Mouse (Mus musculus) small intestine, adult 2 months (tissue): ENCODE measurements around the gene Kcnq5. TPM values are rescaled to one million over a fixed set of nuclear protein-coding genes. Genes with fewer than 3 reads are reported as not detected.

ENCODE experiments used
- H3K27ac ChIP-seq: fragments of 200-500 bp; 2 replicates; pipeline ENCODE4 v1.5.1; 2012; ENCODE audit warnings: low read depth, low read length, control low read depth, inconsistent platforms; ENCODE audit not compliant: insufficient read depth
- H3K27me3 ChIP-seq: fragments of 200-500 bp; 2 replicates; pipeline ENCODE4 v1.6.1; 2012; ENCODE audit warnings: mild to moderate bottlenecking, moderate library complexity, low read length, inconsistent platforms; ENCODE audit not compliant: control insufficient read depth, insufficient read depth
- H3K36me3 ChIP-seq: fragments of 200-500 bp; 2 replicates; pipeline ENCODE4 v1.6.1; 2012; ENCODE audit warnings: mild to moderate bottlenecking, low read length, control low read depth, inconsistent platforms; ENCODE audit not compliant: control insufficient read depth, insufficient read depth
- H3K4me1 ChIP-seq: fragments of 200-500 bp; 2 replicates; pipeline ENCODE4 v1.6.1; 2012; ENCODE audit warnings: low read length, inconsistent platforms, mixed read lengths; ENCODE audit not compliant: control insufficient read depth, insufficient read depth, insufficient read length
- H3K4me3 ChIP-seq: fragments of 200-500 bp; 2 replicates; pipeline ENCODE4 v1.5.1; 2012; ENCODE audit warnings: low read depth, mild to moderate bottlenecking, control low read depth, inconsistent platforms, low read length, moderate library complexity
- CTCF ChIP-seq: fragments of 200-500 bp; IDR thresholded peaks from 2 replicates; pipeline ENCODE4 v1.5.1; 2012; ENCODE audit warnings: low read depth, mild to moderate bottlenecking, control low read depth, inconsistent platforms, low read length, moderate library complexity, mixed read lengths; ENCODE audit not compliant: insufficient replicate concordance, insufficient read length; ENCODE audit errors: extremely low read depth
- POLR2A ChIP-seq: fragments of 200-500 bp; IDR thresholded peaks from 2 replicates; pipeline ENCODE4 v1.6.1; 2012; ENCODE audit warnings: low read depth, mild to moderate bottlenecking, control low read depth, inconsistent platforms, low read length, moderate library complexity
- WGBS: fragments of 180-500 bp; shearing (Covaris S2); methylation state at CpG from one replicate; pipeline ENCODE4 v1.1.7; 2018; 5-methylcytosine and 5-hydroxymethylcytosine counted together
- polyA plus RNA-seq: library from polyadenylated mRNA; depleted of rRNA; stranded (reverse); fragments of >200 nt; gene quantifications from 2 replicates; pipeline ENCODE4 v1.2.3, GENCODE M21; 2012

Gene Kcnq5
- polyA plus RNA-seq, 1 experiment = 0.22 TPM

DNA sequence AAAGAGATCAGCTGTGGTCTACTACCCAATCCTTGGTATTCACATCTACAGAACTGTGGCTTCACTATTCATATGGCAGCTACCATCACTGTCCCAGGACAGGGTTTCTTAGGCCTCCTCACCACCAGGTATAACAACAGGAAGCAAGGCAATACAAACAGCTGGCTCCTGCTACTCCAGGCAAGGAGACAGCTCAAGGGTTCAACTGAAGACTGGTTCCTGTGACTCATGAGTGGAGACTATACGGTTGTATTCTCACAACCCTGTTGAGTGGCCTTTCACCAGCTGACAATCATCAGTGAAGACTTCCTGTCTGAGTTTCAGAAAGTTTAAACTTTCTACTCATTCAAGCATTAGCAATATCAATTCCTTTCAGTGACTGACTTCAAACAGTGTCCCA lies 327.7 kb downstream of the Kcnq5 start:
- H3K27ac ChIP-seq = no peak overlapping the region
- no peak overlapping the region for H3K4me3 ChIP-seq
- H3K27me3 ChIP-seq = no peaks in the 10 kb centered on the region
- 75% methylated on average over 1 of the region's 1 CpGs for WGBS
- H3K36me3 ChIP-seq = no peaks in the 10 kb centered on the region
- TF ChIP-seq POLR2A = no peak
- TF ChIP-seq CTCF = no peak
- no peaks in the 10 kb centered on the region for H3K4me1 ChIP-seq

DNA sequence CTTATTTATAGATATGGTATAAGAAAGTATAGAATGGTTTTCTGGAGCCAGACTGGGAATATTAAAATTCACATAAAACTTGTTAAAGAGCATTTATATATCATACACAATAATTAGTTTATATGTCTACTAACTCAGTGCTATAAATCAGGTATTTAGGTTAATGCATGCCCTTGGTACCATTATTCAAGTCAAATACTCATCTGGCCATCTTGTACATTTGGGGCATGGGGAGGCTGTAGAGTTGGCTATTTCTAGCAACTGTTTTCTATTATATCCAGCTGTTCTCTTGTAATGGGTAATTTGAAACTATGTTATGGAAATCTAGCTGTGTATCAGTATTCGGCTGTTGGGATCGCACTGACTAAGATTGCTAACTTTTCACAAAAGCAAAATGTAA lies 339.3 kb downstream of the Kcnq5 start:
- 91% methylated on average over 2 of the region's 2 CpGs for WGBS
- no peak overlapping the region for H3K4me3 ChIP-seq
- H3K27ac ChIP-seq = no peak overlapping the region
- H3K4me1 ChIP-seq = no peaks in the 10 kb centered on the region
- TF ChIP-seq CTCF = no peak
- TF ChIP-seq POLR2A = no peak
- no peaks in the 10 kb centered on the region for H3K27me3 ChIP-seq
- no peaks in the 10 kb centered on the region for H3K36me3 ChIP-seq

DNA sequence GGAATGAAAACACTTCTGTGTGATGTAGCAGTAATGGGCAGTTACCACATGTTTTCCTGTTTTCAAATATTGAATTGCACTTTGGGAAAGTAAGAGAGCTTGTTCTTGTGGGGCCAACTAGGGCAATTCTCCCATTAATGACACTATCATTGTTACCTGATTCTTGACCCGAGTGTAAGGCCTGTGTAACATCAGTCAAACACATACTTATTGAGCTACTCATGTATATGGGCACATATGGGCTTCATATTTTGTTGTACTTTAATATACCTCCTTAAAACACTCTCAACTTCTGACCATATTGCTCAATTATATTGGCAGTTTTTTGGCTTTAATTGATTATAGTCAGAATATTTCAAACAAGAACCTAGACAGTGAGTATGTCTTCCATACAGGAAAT lies 339.7 kb downstream of the Kcnq5 start:
- Histone ChIP-seq H3K27ac (no peak overlapping the region), H3K4me1 (no peaks in the 10 kb centered on the region), H3K4me3 (no peak overlapping the region), H3K27me3 (no peaks in the 10 kb centered on the region), H3K36me3 (no peaks in the 10 kb centered on the region)
- TF ChIP-seq POLR2A (no peak), CTCF (no peak)
- 68% methylated on average over 1 of the region's 1 CpGs for WGBS

DNA sequence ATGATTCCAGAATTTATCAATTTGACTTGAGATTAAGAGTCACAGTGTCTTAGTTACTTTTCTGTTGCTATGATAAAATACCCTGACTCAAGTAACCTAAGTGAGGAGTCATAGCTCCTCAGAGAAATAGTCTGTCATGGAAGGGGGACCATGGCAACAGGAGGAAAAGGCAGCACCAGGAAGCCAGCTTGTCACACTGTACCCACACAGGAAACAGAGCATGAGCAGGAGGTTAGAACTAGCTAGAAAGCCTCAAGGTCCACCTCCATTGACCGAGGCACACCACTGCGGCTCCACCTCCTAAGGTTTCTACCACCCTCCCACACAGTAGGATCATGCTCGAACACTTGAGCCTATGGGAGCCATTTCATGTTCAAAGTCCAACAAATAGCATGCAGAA lies 343.0 kb downstream of the Kcnq5 start:
- no peaks in the 10 kb centered on the region for H3K36me3 ChIP-seq
- H3K4me1 ChIP-seq = no peaks in the 10 kb centered on the region
- no peaks in the 10 kb centered on the region for H3K27me3 ChIP-seq
- no peak overlapping the region for H3K4me3 ChIP-seq
- no peak for TF ChIP-seq CTCF
- TF ChIP-seq POLR2A = no peak
- H3K27ac ChIP-seq = no peak overlapping the region
- WGBS = 74% methylated on average over 3 of the region's 3 CpGs

DNA sequence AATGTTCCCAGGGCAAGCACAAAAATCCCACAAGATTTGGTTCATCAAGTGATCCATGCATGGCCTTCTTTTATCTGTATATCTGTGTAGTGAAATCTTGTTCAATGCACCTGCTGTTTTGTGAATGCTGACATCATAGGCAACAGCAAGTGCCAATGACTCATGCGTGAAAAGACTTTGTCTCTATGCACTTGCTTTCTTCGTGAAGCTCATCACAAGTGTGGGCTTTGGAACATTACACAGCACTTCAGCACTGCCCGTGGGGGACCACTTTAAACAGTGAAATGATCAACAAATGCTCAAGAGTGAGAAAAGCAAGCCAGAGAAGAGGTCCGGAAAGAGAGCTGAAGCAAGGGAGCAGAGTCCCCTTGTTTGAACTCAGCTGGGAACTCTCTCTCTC lies 345.1 kb downstream of the Kcnq5 start:
- Histone ChIP-seq H3K36me3 (no peaks in the 10 kb centered on the region), H3K4me3 (no peak overlapping the region), H3K27me3 (no peaks in the 10 kb centered on the region), H3K4me1 (no peaks in the 10 kb centered on the region), H3K27ac (no peak overlapping the region)
- 62% methylated on average over 4 of the region's 4 CpGs for WGBS
- no peak for TF ChIP-seq POLR2A
- no peak for TF ChIP-seq CTCF

DNA sequence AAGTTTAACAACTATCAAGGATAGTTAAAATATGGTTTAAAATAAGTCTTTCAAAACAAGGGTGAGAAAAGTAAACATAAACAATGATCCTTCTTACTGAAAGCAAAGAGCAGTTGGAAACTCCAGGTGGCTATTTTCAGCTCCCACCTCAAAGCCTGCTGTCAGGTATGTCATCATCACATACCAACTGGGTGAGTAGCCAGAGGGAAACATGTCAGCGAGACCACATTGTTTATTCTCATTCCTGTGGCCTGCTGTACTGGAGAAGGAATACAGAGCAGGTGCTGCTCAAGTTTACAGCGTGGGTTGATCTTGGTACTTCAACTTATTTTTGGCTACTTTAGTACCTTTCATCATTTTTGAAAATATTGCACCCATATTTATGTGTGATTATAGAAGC lies 347.8 kb downstream of the Kcnq5 start:
- 47% methylated on average over 2 of the region's 2 CpGs for WGBS
- Histone ChIP-seq H3K4me1 (no peaks in the 10 kb centered on the region), H3K27me3 (no peaks in the 10 kb centered on the region), H3K27ac (no peak overlapping the region), H3K4me3 (no peak overlapping the region), H3K36me3 (no peaks in the 10 kb centered on the region)
- TF ChIP-seq CTCF (no peak), POLR2A (no peak)

DNA sequence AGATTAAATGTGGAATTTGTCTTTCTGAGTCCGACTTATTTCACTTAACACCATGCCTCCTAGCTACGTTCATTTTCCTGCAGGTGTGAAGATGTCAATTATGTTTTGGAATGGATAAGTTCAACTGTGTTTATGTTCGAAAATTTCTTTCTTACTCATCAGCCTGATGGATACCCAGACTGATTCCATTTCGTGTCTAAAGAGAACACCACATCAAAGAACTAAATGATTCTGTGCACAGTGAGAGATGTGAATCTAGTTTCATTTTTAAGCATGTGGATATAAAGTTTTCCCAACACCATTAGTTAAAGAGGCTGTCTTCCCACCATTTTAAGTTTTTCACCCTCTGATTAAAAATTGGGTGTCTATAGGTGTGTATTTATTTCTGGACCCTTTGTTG lies 357.7 kb downstream of the Kcnq5 start:
- Histone ChIP-seq H3K4me3 (no peak overlapping the region), H3K27me3 (no peaks in the 10 kb centered on the region), H3K36me3 (no peaks in the 10 kb centered on the region), H3K27ac (no peak overlapping the region), H3K4me1 (no peaks in the 10 kb centered on the region)
- 66% methylated on average over 4 of the region's 4 CpGs for WGBS
- TF ChIP-seq CTCF (no peak), POLR2A (no peak)

DNA sequence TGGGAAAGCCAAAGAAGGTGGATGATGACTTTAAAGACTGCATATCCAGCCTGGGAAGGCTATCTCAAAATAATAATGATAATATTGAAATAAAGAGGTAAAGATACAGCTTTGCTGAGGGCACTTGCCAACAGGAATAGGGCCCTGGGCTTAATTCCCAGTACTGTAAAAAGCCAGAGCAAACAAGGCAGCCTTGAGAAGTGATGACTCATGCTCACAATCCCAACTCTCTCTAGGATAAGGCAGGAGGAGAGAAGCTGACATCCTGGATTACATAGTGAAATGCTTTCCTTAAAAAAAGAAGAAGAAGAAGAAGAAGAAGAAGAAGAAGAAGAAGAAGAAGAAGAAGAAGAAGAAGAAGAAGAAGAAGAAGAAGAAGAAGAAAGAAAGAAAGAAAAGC lies 359.2 kb downstream of the Kcnq5 start:
- Histone ChIP-seq H3K27ac (no peak overlapping the region), H3K4me3 (no peak overlapping the region), H3K27me3 (no peaks in the 10 kb centered on the region), H3K36me3 (no peaks in the 10 kb centered on the region), H3K4me1 (no peaks in the 10 kb centered on the region)
- TF ChIP-seq POLR2A (no peak), CTCF (no peak)
